Mouse (Mus musculus) embryonic fibroblast, embryonic 13.5 days (primary cell): ENCODE results near the gene Gm1043.

Experiments
- CTCF ChIP-seq: IDR thresholded peaks from 2 replicates; pipeline ENCODE4 v1.5.1; 2011; ENCODE audit warnings: mild to moderate bottlenecking, control low read depth, low read length, moderate library complexity, borderline replicate concordance; ENCODE audit not compliant: insufficient read depth
- POLR2A ChIP-seq: IDR thresholded peaks from 2 replicates; pipeline ENCODE4 v1.6.1; 2011; ENCODE audit warnings: low read depth, mild to moderate bottlenecking, control low read depth, low read length, moderate library complexity

- TF ChIP-seq CTCF: no peak
- no peak for TF ChIP-seq POLR2A
These were observed 46.7 kb downstream of the Gm1043 start for GRCm38 (mm10) chr5:37131841-37132240.
